Mouse (Mus musculus) megakaryocyte, embryonic 14.5 days (primary cell): ENCODE measurements around the gene Zfp937.
"Not testable (repeated sequence)": the region's sequence is repeated elsewhere in the genome, so short reads cannot be mapped to it uniquely, and the experiment has no call there.

Experiments used
- FLI1 ChIP-seq: IDR thresholded peaks from 2 replicates; pipeline ENCODE4 v1.6.1; 2012; ENCODE audit warnings: low read length, inconsistent platforms, mixed read lengths
- GATA1 ChIP-seq: IDR thresholded peaks from 3 replicates; pipeline ENCODE4 v1.6.1; 2012; ENCODE audit warnings: mixed read lengths, low read length, inconsistent platforms, borderline replicate concordance

- TF ChIP-seq FLI1, GATA1: not testable (repeated sequence)
Measured at GRCm38 (mm10) chr2:150179579-150179978, 38.3 kb upstream of the Zfp937 start, which contains the start of gene Gm10770.
